In the genomic region with DNA sequence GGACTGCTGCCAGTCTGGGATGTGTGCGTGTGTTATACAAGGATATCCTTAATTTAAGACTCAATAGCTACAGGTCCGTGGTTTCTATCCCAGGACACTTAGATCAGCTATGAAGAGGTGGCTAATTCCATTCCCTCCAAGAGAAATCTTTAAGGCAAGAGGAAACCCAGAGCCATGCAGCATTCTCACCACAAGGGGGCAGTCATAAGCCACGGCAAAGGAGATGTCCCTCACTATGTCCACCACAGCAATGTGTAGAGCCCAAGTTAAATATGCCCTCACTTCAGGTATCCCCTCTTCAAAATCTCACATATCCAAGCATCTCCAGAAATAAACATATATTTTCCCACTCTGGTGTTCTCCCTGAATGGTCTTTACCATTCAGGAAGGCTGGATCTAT, we compare ENCODE assay signal across 9 mouse cellular contexts. TPM values are rescaled to one million over a fixed set of nuclear protein-coding genes. Genes with fewer than 3 reads are reported as not detected.
DNase-seq lines count a peak whose midpoint lies in the region; ATAC-seq and TF ChIP-seq lines count a peak whose summit lies in the region.
"Had no signal": no experiment of that assay in that cellular context is flagged by ENCODE, and none has a peak within 500 bp of the region (broad histone marks: within the 10 kb centered on the region; RNA-seq: fewer than 3 reads in every experiment).

No protein-coding gene starts in this region.

- 10% methylated on average over 3 of the region's 3 CpGs for WGBS in forebrain, embryonic 10.5 days
- 5% methylated on average over 3 of the region's 3 CpGs for WGBS in forebrain, embryonic 15.5 days
- 10% methylated on average over 3 of the region's 3 CpGs for WGBS in hindbrain, embryonic 14.5 days

- H3K4me1 ChIP-seq in forebrain, embryonic 10.5 days: peaks cover 51% of the 10 kb centered on the region
- H3K4me1 ChIP-seq in forebrain, embryonic 15.5 days: peaks cover 43% of the 10 kb centered on the region
- H3K4me1 ChIP-seq in embryonic fibroblast, embryonic 13.5 days (ENCODE audit: control insufficient read depth, insufficient read depth, low read length): no peaks in the 10 kb centered on the region
- H3K4me1 ChIP-seq in hindbrain, embryonic 14.5 days (replicated peaks; ENCODE audit: control insufficient read depth, insufficient read depth, low read length): peaks cover 27% of the 10 kb centered on the region

- H3K27ac ChIP-seq in forebrain, embryonic 10.5 days: no peak overlapping the region
- H3K27ac ChIP-seq in forebrain, embryonic 15.5 days (replicated peaks): no peak overlapping the region
- no peak overlapping the region for H3K27ac ChIP-seq in embryonic fibroblast, embryonic 13.5 days (ENCODE audit: insufficient read depth, low read length)
- no peak overlapping the region for H3K27ac ChIP-seq in hindbrain, embryonic 14.5 days
- H3K27ac ChIP-seq: neural tube, embryonic 13.5 days had no signal

- no peak overlapping the region for H3K9ac ChIP-seq in forebrain, embryonic 15.5 days (replicated peaks)
- no peak overlapping the region for H3K9ac ChIP-seq in hindbrain, embryonic 14.5 days
- H3K9ac ChIP-seq: neural tube, embryonic 13.5 days had no signal

- no peaks in the 10 kb centered on the region for H3K9me3 ChIP-seq in forebrain, embryonic 10.5 days
- no peaks in the 10 kb centered on the region for H3K9me3 ChIP-seq in forebrain, embryonic 15.5 days
- no peaks in the 10 kb centered on the region for H3K9me3 ChIP-seq in hindbrain, embryonic 14.5 days (ENCODE audit: control insufficient read depth, low read length)
- H3K9me3 ChIP-seq: neural tube, embryonic 13.5 days had no signal

- no peak overlapping the region for H3K4me3 ChIP-seq in forebrain, embryonic 10.5 days
- H3K4me3 ChIP-seq in forebrain, embryonic 15.5 days: no peak overlapping the region
- no peak overlapping the region for H3K4me3 ChIP-seq in embryonic fibroblast, embryonic 13.5 days (ENCODE audit: insufficient read depth, low read length)
- H3K4me3 ChIP-seq in hindbrain, embryonic 14.5 days (replicated peaks; ENCODE audit: low read length): no peak overlapping the region
- H3K4me3 ChIP-seq: neural tube, embryonic 13.5 days had no signal

- TF ChIP-seq CTCF in embryonic fibroblast, embryonic 13.5 days (IDR thresholded peaks at IDR 0.05; ENCODE audit: borderline replicate concordance, insufficient read depth, low read length): peak; percentile 94

- peaks cover 28% of the 10 kb centered on the region for H3K36me3 ChIP-seq in forebrain, embryonic 10.5 days (replicated peaks)
- H3K36me3 ChIP-seq in forebrain, embryonic 15.5 days: no peaks in the 10 kb centered on the region
- H3K36me3 ChIP-seq in hindbrain, embryonic 14.5 days (replicated peaks; ENCODE audit: control insufficient read depth, insufficient read depth): 0 out of 2 replicates have a peak, but pooled peaks cover 3% of the 10 kb centered on the region

- TF ChIP-seq POLR2A in embryonic fibroblast, embryonic 13.5 days (IDR thresholded peaks at IDR 0.05; ENCODE audit: low read depth, low read length): no peak

- DNase-seq in forebrain, embryonic 10.5 days (ENCODE audit: extremely low spot score, low spot score): peak; percentile 81
- peak; percentile 77 to 82 for DNase-seq in adrenal gland, postnatal 36 days
- peak; percentile 94 for DNase-seq in hindbrain, embryonic 14.5 days (ENCODE audit: low spot score)
- DNase-seq in layer of hippocampus, postnatal 36 days: peak; percentile 68 to 76
- peak; percentile 86 for DNase-seq in right cerebral cortex, postnatal 4 days

- no peak; the same call in 1 of the 2 replicates for ATAC-seq in forebrain, embryonic 15.5 days (replicated peaks)
- ATAC-seq in hindbrain, embryonic 14.5 days (ENCODE audit: low FRiP score): 0 out of 2 replicates have a peak, but pooled peaks have one; percentile 41
- peak; percentile 88 for ATAC-seq in megakaryocyte progenitor cell, adult 5-6 weeks (replicated peaks; ENCODE audit: poor library complexity)

- H3K4me2 ChIP-seq in forebrain, embryonic 15.5 days (replicated peaks): no peak overlapping the region
- no peak overlapping the region for H3K4me2 ChIP-seq in hindbrain, embryonic 14.5 days (replicated peaks)
- H3K4me2 ChIP-seq: neural tube, embryonic 13.5 days had no signal

- H3K27me3 ChIP-seq in forebrain, embryonic 10.5 days (ENCODE audit: poor library complexity, severe bottlenecking): peaks cover 24% of the 10 kb centered on the region
- H3K27me3 ChIP-seq in forebrain, embryonic 15.5 days: no peaks in the 10 kb centered on the region
- no peaks in the 10 kb centered on the region for H3K27me3 ChIP-seq in hindbrain, embryonic 14.5 days (ENCODE audit: control insufficient read depth, insufficient read depth, low read length)
- H3K27me3 ChIP-seq: neural tube, embryonic 13.5 days had no signal

RNA-seq across cellular contexts. Expression of a gene that starts 39.6 kb away (rescaled TPM):
- polyA plus RNA-seq in forebrain, embryonic 10.5 days (2016; fragmentation: Nextera tagmentation; extraction: Ambion mirVana): 30.4 and 30.9 TPM in 2 replicates
- 7.1 and 8.4 TPM in 2 replicates for polyA plus RNA-seq in forebrain, embryonic 15.5 days (2015; fragmentation: Nextera tagmentation; extraction: Ambion mirVana)
- under 1 TPM; 0.33 to 0.53 TPM for total RNA-seq in adrenal gland, postnatal 36 days (2021)
- polyA plus RNA-seq in embryonic fibroblast, embryonic 13.5 days (2011; ENCODE audit: insufficient read length, low read depth, missing spikeins): 0.08 and 0.32 TPM in 2 replicates
- polyA plus RNA-seq in hindbrain, embryonic 14.5 days (2014; fragmentation: Nextera tagmentation; extraction: Ambion mirVana): 4.5 and 6.3 TPM in 2 replicates
- 1 to 10 TPM; 3.3 TPM for total RNA-seq in layer of hippocampus, postnatal 36 days (2021)
- total RNA-seq in megakaryocyte progenitor cell, adult 5-6 weeks (2015): not detected in 2 replicates
- not detected in 2 replicates for total RNA-seq in megakaryocyte progenitor cell, adult 5-6 weeks (2017)
